Mouse (Mus musculus): ENCODE measurements around the gene Msx2. TPM values are rescaled to one million over a fixed set of nuclear protein-coding genes. Genes with fewer than 3 reads are reported as not detected.

Gene Msx2
- polyA plus RNA-seq, 1 experiment: not detected

DNA sequence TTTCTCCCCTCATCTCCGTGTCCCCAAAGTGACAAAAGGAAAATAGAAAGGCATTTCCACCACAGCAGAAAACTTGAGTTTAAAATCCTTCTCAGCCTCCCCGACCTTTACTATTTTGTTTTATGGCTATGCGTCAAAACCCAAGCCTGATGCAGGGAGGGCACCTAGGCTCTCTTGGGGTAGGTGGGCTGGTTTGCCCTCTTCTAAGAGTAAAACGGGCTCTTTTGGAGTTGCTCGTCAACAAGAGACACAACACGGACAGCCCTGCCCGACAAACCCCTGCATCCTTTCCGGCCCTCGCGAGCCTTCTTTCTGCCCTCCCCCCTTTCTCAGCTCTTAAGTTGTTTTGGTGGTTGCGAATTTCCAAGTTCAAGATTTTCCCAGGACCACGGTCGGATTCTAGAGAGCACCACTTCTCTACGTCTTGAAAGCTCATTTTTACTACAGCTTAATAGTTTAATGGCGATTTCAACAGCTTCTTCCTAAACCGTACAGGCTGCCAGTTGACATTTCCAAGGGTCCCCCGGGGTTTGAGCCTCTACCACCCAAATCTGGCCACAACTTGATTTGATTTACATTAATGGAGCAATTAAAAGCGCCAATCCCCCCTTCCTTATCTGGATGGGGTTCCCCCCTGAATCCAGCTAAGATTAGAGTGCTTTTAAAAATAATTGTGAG lies 6.5 kb downstream of the Msx2 start:
- no peak overlapping the region for H3K27ac ChIP-seq (ENCODE audit: insufficient read depth, low read depth, low read length)

DNA sequence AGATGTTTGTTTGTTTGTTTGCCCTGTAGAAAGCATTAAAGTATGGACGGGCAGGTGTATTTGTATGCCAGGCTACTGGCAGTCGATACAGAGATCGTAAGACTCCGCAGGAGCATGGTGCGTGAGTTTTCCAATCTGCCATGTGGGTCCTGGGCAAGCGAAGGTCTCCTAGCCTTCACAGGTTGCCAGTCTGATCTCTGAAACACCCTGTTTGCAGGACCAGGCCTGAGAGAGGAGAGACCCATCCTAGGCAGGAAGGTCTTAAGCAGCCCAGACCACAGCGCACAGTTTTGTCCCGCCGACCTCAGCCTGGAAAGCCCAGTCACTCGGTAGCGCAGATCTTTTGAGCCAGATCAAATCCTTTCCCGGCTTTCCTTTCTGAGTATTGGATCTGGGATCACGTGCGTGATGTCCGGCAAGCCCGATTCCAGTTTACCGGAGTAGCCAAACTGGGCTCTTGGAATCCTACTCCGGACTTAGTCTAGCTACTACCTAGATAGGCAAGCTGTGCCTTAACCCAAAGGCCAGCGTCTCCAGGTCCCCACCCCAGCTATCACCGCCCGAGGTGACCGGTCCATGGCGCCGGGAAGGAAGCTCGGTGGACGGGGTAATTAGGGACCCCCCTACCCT lies 7.6 kb downstream of the Msx2 start:
- no peaks in the 10 kb centered on the region for H3K4me1 ChIP-seq (ENCODE audit: control insufficient read depth, insufficient read depth, low read length)
- no peak overlapping the region for H3K4me3 ChIP-seq (ENCODE audit: insufficient read depth, low read length)
- H3K27ac ChIP-seq (ENCODE audit: insufficient read depth, low read depth, low read length): no peak overlapping the region
- TF ChIP-seq POLR2A (IDR thresholded peaks at IDR 0.05; ENCODE audit: borderline replicate concordance, low read depth, low read length): no peak
- no peak for TF ChIP-seq CTCF (IDR thresholded peaks at IDR 0.05; ENCODE audit: low read depth, low read length)

More for the DNA sequence above, 6.5 kb downstream of the Msx2 start:
- TF ChIP-seq CTCF (IDR thresholded peaks at IDR 0.05; ENCODE audit: low read depth, low read length) (no peak), POLR2A (IDR thresholded peaks at IDR 0.05; ENCODE audit: borderline replicate concordance, low read depth, low read length) (no peak)
- Histone ChIP-seq H3K4me3 (ENCODE audit: insufficient read depth, low read length) (no peak overlapping the region), H3K4me1 (ENCODE audit: control insufficient read depth, insufficient read depth, low read length) (no peaks in the 10 kb centered on the region)

DNA sequence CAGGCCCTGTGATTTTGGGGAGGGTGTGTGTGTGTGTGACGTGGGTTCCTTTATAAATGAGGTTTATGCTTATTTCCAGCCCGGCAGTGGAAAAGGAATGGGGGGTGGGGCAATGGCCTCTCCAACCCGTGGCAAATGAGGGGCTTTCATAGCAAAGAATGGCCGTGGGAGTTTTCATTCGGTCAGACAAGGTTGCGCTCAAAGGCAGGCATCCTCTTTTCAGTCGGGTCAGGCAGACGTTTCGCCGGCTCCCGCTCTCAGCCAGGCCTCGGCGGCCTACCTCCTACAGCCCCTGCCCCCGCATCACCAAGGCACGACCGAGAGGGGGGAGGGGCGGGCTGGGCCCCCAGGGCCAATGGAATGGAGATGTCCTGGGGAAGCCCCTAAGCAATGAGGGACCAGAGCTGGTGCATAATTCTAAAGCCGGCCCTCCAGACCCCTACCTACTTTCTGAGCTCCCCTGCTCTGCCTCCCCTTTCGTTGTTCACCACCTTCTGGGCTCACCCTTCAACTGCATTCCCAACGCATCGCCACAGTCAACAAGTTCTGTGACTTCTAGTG lies 8.4 kb downstream of the Msx2 start:
- H3K4me3 ChIP-seq (ENCODE audit: insufficient read depth, low read length): no peak overlapping the region
- TF ChIP-seq POLR2A (IDR thresholded peaks at IDR 0.05; ENCODE audit: borderline replicate concordance, low read depth, low read length) (no peak), CTCF (IDR thresholded peaks at IDR 0.05; ENCODE audit: low read depth, low read length) (no peak)
- no peak overlapping the region for H3K27ac ChIP-seq (ENCODE audit: insufficient read depth, low read depth, low read length)
- H3K4me1 ChIP-seq (ENCODE audit: control insufficient read depth, insufficient read depth, low read length): no peaks in the 10 kb centered on the region

DNA sequence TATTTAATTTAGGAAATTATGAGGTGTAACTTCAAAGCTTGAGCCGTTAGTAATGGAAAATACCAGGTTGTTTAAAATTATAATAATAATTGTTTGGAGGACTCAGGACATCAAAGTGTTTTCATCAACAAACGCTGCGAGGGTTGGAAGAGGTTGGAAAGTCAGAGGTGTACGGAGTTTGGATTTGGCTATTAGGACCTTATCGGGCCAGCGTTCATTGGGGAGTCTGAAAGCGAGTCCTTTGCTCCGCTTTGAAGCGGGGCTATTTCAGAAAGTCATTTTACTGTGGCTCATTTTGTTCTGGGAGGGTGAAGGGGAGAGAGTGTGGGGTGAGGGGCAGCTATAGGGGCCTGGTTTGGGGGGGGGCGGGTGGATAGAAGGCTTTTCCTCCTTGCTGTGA lies 8.9 kb downstream of the Msx2 start:
- H3K27ac ChIP-seq (ENCODE audit: insufficient read depth, low read depth, low read length): no peak overlapping the region
- H3K4me1 ChIP-seq (ENCODE audit: control insufficient read depth, insufficient read depth, low read length): no peaks in the 10 kb centered on the region
- no peak for TF ChIP-seq POLR2A (IDR thresholded peaks at IDR 0.05; ENCODE audit: borderline replicate concordance, low read depth, low read length)
- TF ChIP-seq CTCF (IDR thresholded peaks at IDR 0.05; ENCODE audit: low read depth, low read length): no peak
- no peak overlapping the region for H3K4me3 ChIP-seq (ENCODE audit: insufficient read depth, low read length)

DNA sequence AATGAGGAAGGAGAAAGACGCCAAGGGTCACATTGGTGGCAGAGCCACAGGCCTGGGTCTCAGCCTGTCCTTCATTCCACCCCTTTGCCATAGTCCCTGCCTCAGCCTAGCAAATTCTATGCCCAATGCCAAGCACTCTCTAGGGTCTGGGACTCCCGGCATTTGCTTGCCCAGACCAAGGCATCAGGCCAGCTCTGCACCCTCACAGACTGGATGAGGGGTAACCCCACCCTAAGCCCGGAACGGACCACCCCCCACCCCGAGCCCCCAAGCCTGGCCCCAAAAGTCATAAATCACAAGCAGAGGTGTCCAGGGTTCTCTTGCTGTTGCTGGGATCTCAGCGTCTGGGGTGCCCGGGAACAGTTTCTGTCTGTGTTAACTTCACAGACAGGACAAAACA lies 9.8 kb downstream of the Msx2 start:
- no peaks in the 10 kb centered on the region for H3K4me1 ChIP-seq (ENCODE audit: control insufficient read depth, insufficient read depth, low read length)
- TF ChIP-seq POLR2A (IDR thresholded peaks at IDR 0.05; ENCODE audit: borderline replicate concordance, low read depth, low read length): no peak
- TF ChIP-seq CTCF (IDR thresholded peaks at IDR 0.05; ENCODE audit: low read depth, low read length): no peak
- H3K27ac ChIP-seq (ENCODE audit: insufficient read depth, low read depth, low read length): no peak overlapping the region
- H3K4me3 ChIP-seq (ENCODE audit: insufficient read depth, low read length): no peak overlapping the region

DNA sequence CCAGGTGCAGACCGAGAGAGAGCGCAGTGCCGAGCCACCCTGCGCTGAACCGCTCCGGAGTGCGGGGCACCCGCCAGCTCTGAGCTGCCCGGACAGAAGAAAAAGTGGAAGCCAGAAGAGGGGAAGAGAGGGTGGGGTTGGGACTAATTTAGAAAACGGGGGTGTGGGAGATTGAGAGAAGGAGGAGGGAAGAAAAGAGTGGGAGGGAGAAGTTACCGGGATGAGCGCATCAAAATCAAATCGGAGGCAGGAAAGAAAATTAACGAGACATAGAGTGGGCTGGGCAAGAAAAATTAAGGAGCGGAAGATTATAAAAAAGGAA lies 10.3 kb downstream of the Msx2 start:
- peak overlapping the region; percentile 20 for H3K4me3 ChIP-seq (ENCODE audit: insufficient read depth, low read length)

DNA sequence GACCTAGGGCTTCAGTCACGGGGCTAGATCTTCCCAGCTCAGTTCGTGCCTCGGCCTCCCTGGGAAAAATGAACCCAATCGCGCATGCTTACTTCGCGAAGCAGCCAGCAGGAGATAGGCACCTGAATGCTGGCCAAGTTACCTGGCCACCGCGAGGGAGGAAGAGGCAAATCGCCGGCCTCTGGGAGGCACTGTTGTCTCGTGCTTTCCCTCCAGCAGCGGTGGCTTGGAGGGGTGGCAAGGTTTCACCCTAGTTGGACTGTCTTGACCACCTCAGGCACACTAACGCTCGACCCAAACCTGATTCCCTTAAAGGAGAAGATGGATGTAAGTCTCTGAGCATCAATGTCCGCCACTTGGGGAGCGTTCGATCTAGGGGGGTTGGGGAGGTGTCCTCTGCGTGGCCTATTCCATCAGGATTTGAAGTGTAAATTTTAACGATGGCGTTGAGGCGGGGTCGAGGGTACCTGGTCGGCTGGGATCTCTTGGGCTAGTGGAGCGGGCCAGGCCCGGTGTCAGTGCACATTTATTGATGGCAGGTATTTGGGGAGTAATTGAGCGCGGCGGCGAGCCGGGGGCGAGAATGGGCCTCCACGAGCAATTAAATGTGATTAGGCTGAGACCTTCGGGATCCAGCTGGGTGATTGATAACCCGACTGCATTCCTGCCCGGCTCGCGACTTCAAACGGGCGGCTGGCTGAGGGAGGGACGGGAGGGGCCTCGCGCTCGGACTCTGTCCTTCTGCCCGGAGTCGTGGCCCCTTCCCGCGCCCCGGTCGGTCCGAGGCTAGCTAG lies 10.8 kb downstream of the Msx2 start:
- Histone ChIP-seq H3K27ac (ENCODE audit: insufficient read depth, low read depth, low read length) (no peak overlapping the region), H3K4me3 (ENCODE audit: insufficient read depth, low read length) (peak overlapping the region; percentile 20), H3K4me1 (ENCODE audit: control insufficient read depth, insufficient read depth, low read length) (no peaks in the 10 kb centered on the region)
- TF ChIP-seq CTCF (IDR thresholded peaks at IDR 0.05; ENCODE audit: low read depth, low read length): no peak
- no peak for TF ChIP-seq POLR2A (IDR thresholded peaks at IDR 0.05; ENCODE audit: borderline replicate concordance, low read depth, low read length)

More for the DNA sequence above, 10.3 kb downstream of the Msx2 start:
- Histone ChIP-seq H3K4me1 (ENCODE audit: control insufficient read depth, insufficient read depth, low read length) (no peaks in the 10 kb centered on the region), H3K27ac (ENCODE audit: insufficient read depth, low read depth, low read length) (no peak overlapping the region)
- TF ChIP-seq POLR2A (IDR thresholded peaks at IDR 0.05; ENCODE audit: borderline replicate concordance, low read depth, low read length) (no peak), CTCF (IDR thresholded peaks at IDR 0.05; ENCODE audit: low read depth, low read length) (no peak)

DNA sequence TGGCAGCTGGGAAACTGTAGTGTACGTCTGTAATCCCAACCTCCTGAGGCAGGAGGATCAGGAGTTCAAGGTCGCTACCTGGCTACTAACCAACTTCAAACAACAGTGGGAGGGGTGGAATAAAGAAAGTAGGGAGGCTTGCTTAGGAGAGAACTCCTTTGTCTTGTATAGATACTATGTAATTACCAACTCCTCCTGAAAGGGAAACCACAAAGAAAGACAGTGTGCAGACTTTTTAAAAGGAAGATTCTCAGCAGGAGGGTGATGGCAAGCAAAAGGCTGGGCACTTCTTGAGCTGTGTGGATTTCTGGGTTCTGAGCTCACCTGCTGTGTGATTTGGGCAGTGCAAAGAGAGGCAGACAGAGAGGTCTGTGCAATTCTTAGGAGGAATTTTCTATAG lies 11.5 kb downstream of the Msx2 start:
- no peak overlapping the region for H3K27ac ChIP-seq (ENCODE audit: insufficient read depth, low read depth, low read length)
- no peaks in the 10 kb centered on the region for H3K4me1 ChIP-seq (ENCODE audit: control insufficient read depth, insufficient read depth, low read length)
- TF ChIP-seq CTCF (IDR thresholded peaks at IDR 0.05; ENCODE audit: low read depth, low read length) (no peak), POLR2A (IDR thresholded peaks at IDR 0.05; ENCODE audit: borderline replicate concordance, low read depth, low read length) (no peak)
- H3K4me3 ChIP-seq (ENCODE audit: insufficient read depth, low read length): no peak overlapping the region

DNA sequence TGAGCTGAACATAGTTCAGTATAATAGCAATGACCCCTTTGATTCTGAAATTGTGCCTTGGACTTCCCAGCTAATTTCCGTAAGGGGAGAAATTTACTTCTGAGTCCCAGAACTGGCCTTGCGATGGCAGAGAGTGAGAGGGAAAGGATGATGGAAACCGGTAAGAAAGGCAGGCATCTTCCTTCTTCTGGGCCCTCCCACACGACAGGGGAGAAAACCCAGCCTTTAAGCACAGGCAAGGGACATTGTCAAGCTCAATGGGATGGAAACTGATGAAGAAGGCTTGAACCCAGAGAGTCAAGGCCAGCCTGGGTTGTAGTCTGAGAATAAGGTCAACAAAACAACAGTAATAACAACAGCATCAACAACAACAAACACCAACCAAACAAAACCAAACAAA lies 14.1 kb downstream of the Msx2 start:
- H3K4me3 ChIP-seq (ENCODE audit: insufficient read depth, low read length): no peak overlapping the region
- no peak overlapping the region for H3K27ac ChIP-seq (ENCODE audit: insufficient read depth, low read depth, low read length)
- TF ChIP-seq CTCF (IDR thresholded peaks at IDR 0.05; ENCODE audit: low read depth, low read length) (no peak), POLR2A (IDR thresholded peaks at IDR 0.05; ENCODE audit: borderline replicate concordance, low read depth, low read length) (no peak)
- H3K4me1 ChIP-seq (ENCODE audit: control insufficient read depth, insufficient read depth, low read length): no peaks in the 10 kb centered on the region

Measured in bone marrow macrophage, adult 2 months (primary cell).